Mouse (Mus musculus): ENCODE measurements around the gene Frs2.

- TF ChIP-seq POLR2A (IDR thresholded peaks at IDR 0.05; ENCODE audit: borderline replicate concordance, extremely low read depth, insufficient read depth, insufficient read length, poor library complexity, severe bottlenecking) (no peak), CTCF (IDR thresholded peaks at IDR 0.05; ENCODE audit: borderline replicate concordance, extremely low read depth, insufficient read depth, insufficient read length) (no peak)
Observed at GRCm38 (mm10) chr10:117097116-117097698, 51.1 kb downstream of the Frs2 start.

Measured in brain, embryonic 14.5 days (tissue).